19 mouse cellular contexts compared by ENCODE assay signal in genomic region chr2:73070449-73071076, GRCm38 (mm10).
DNase-seq lines count a peak whose midpoint lies in the region; ATAC-seq and TF ChIP-seq lines count a peak whose summit lies in the region.
"Had no signal": no experiment of that assay in that cellular context is flagged by ENCODE, and none has a peak within 500 bp of the region (broad histone marks: within the 10 kb centered on the region; RNA-seq: fewer than 3 reads in every experiment).

No protein-coding gene starts in this region.

- DNase-seq in ES-CJ7 (ENCODE audit: low read depth, low spot score) (peak; percentile 73), R1 (ENCODE audit: low read depth, low spot score) (peak; percentile 54)
- DNase-seq in thymus, postnatal 10 days (ENCODE audit: low spot score in 2 of 2) = no peak
- DNase-seq in stomach, postnatal 0 days (ENCODE audit: low spot score) = no peak
- no peak for DNase-seq in cerebellum, postnatal 36 days
- DNase-seq: cerebellum, adult 11-12 months; cerebellum, adult 8-10 months; cerebellum, postnatal 10 days; forebrain, postnatal 0 days; gastrocnemius, postnatal 25 days; heart, adult 2 months had no signal

- WGBS in stomach, postnatal 0 days = 74% methylated on average over 10 of the region's 10 CpGs

- no peaks in the 10 kb centered on the region for H3K79me2 ChIP-seq in myocyte (ENCODE audit: control insufficient read depth, insufficient read depth)

- no peak overlapping the region for H3K4me3 ChIP-seq in myocyte
- H3K4me3 ChIP-seq in stomach, postnatal 0 days (ENCODE audit: low read depth, low read length) = no peak overlapping the region
- H3K4me3 ChIP-seq: forebrain, embryonic 10.5 days; heart, adult 2 months; heart, embryonic 10.5 days; hindbrain, embryonic 12.5 days; hindbrain, embryonic 15.5 days had no signal

- TF ChIP-seq POLR2A in myocyte (IDR thresholded peaks at IDR 0.05; ENCODE audit: insufficient read length, low read depth) = no peak

- H3K27me3 ChIP-seq in myocyte (ENCODE audit: control insufficient read depth, insufficient read depth, insufficient read length) = no peaks in the 10 kb centered on the region
- H3K27me3 ChIP-seq in stomach, postnatal 0 days (ENCODE audit: control insufficient read depth, insufficient read depth, low read length) = no peaks in the 10 kb centered on the region
- H3K27me3 ChIP-seq: hindbrain, embryonic 12.5 days; hindbrain, embryonic 15.5 days had no signal

- TF ChIP-seq EP300 in stomach, postnatal 0 days (optimal IDR thresholded peaks at IDR 0.05) = no peak

- no peak overlapping the region for H3ac ChIP-seq in myocyte (ENCODE audit: control insufficient read depth, insufficient read length)

- no peak for TF ChIP-seq CTCF in stomach, postnatal 0 days (IDR thresholded peaks at IDR 0.05; ENCODE audit: low read depth)

- no peak overlapping the region for H3K27ac ChIP-seq in stomach, postnatal 0 days (replicated peaks)
- H3K27ac ChIP-seq: forebrain, embryonic 10.5 days; heart, adult 2 months; heart, embryonic 10.5 days; hindbrain, embryonic 12.5 days; hindbrain, embryonic 15.5 days had no signal

- no peak for ATAC-seq in stomach, postnatal 0 days (ENCODE audit: low FRiP score, low TSS enrichment)
- ATAC-seq: CD4-positive, CD25-positive, alpha-beta regulatory T cell, adult 4 months; forebrain, embryonic 14.5 days; forebrain, postnatal 0 days; intestine, postnatal 0 days had no signal

- H3K36me3 ChIP-seq in myocyte (ENCODE audit: control insufficient read depth, insufficient read depth) = no peaks in the 10 kb centered on the region
- H3K36me3 ChIP-seq in stomach, postnatal 0 days (ENCODE audit: control insufficient read depth, insufficient read depth, low read length) = no peaks in the 10 kb centered on the region
- H3K36me3 ChIP-seq: forebrain, embryonic 10.5 days; heart, embryonic 10.5 days; hindbrain, embryonic 12.5 days; hindbrain, embryonic 15.5 days had no signal

- H3K4me1 ChIP-seq in stomach, postnatal 0 days (replicated peaks; ENCODE audit: control insufficient read depth, insufficient read depth) = 0 out of 2 replicates have a peak, but pooled peaks cover 2% of the 10 kb centered on the region
- H3K4me1 ChIP-seq: hindbrain, embryonic 15.5 days had no signal

- no peak overlapping the region for H3K9ac ChIP-seq in stomach, postnatal 0 days (ENCODE audit: low read length)
- H3K9ac ChIP-seq: forebrain, postnatal 0 days; hindbrain, embryonic 12.5 days; hindbrain, embryonic 15.5 days had no signal

- H3K4me2 ChIP-seq in myocyte (ENCODE audit: low read depth) = peak overlapping the region; percentile 9
- H3K4me2 ChIP-seq in stomach, postnatal 0 days (replicated peaks; ENCODE audit: low read depth) = no peak overlapping the region
- H3K4me2 ChIP-seq: hindbrain, embryonic 12.5 days; hindbrain, embryonic 15.5 days had no signal

- no peaks in the 10 kb centered on the region for H3K9me3 ChIP-seq in stomach, postnatal 0 days (ENCODE audit: control insufficient read depth, low read length)
- H3K9me3 ChIP-seq: forebrain, embryonic 10.5 days; heart, embryonic 10.5 days; hindbrain, embryonic 12.5 days; hindbrain, embryonic 15.5 days had no signal

TF ChIP-seq in myocyte, 11 proteins besides CTCF, POLR2A, EP300 and RAD21:
- TF ChIP-seq USF1 (IDR thresholded peaks at IDR 0.05; ENCODE audit: low read depth) = no peak
- TF ChIP-seq MYOD1 (IDR thresholded peaks at IDR 0.05; ENCODE audit: control insufficient read depth in 1 of 3, insufficient read length in 2 of 3, low read depth in 2 of 3) = peak in 2 of 3 experiments; percentile 13 to 54
- peak; percentile 12 to 79 (median 20) for TF ChIP-seq MYOG (IDR thresholded peaks at IDR 0.05; ENCODE audit: control insufficient read depth in 1 of 3, insufficient read depth in 1 of 3, insufficient read length in 2 of 3, low read depth in 2 of 3)

Comparison
In these comparisons a context has a peak if more than half of its experiments do, and no peak if none do; other contexts are left out.
1. DNase-seq: peak in ES-CJ7 (single experiment) and R1 (single experiment); none in thymus, postnatal 10 days (0 of 2), stomach, postnatal 0 days (single experiment) and cerebellum, postnatal 36 days (0 of 2).